Mouse (Mus musculus) kidney, postnatal 0 days (tissue): Measurements from ENCODE around the gene Cacna2d1. TPM values are rescaled to one million over a fixed set of nuclear protein-coding genes. Genes with fewer than 3 reads are reported as not detected.

ENCODE experiments used
- ATAC-seq: fragments of 200-750 bp; cut with Nextera tagmentation; replicated peaks from 2 replicates; pipeline ENCODE4 v1.8.0; 2017; ENCODE audit warnings: low read depth, moderate number of reproducible peaks, moderate TSS enrichment, moderate library complexity; ENCODE audit not compliant: low FRiP score
- DNase-seq: peaks from one replicate; pipeline ENCODE4 v3.0.0-alpha.2; 2016; ENCODE audit warnings: low spot score
- H3K27ac ChIP-seq: fragments of 300-500 bp; sonication (generic); 2 replicates; pipeline ENCODE4 v1.5.1; 2014; ENCODE audit warnings: mild to moderate bottlenecking
- H3K27me3 ChIP-seq: fragments of 300-500 bp; sonication (generic); 2 replicates; pipeline ENCODE4 v1.6.1; 2014; ENCODE audit warnings: low read length, mixed read lengths; ENCODE audit not compliant: insufficient read depth
- H3K36me3 ChIP-seq: fragments of 300-500 bp; sonication (generic); 2 replicates; pipeline ENCODE4 v1.6.1; 2014; ENCODE audit warnings: low read length, mixed read lengths; ENCODE audit not compliant: insufficient read depth
- H3K4me1 ChIP-seq: fragments of 300-500 bp; sonication (generic); replicated peaks from 2 replicates; pipeline ENCODE4 v1.6.1; 2014; ENCODE audit warnings: antibody characterized with exemption, low read length, mixed read lengths; ENCODE audit not compliant: insufficient read depth
- H3K4me2 ChIP-seq: fragments of 300-500 bp; sonication (generic); 2 replicates; pipeline ENCODE4 v1.6.1; 2014; ENCODE audit warnings: mild to moderate bottlenecking, low read length, moderate library complexity, mixed read lengths
- H3K4me3 ChIP-seq: fragments of 300-500 bp; sonication (generic); replicated peaks from 2 replicates; pipeline ENCODE4 v1.5.1; 2014; ENCODE audit warnings: low read depth, low read length
- H3K9ac ChIP-seq: fragments of 300-500 bp; sonication (generic); 2 replicates; pipeline ENCODE4 v1.6.1; 2014; ENCODE audit warnings: low read depth, low read length
- H3K9me3 ChIP-seq: fragments of 300-500 bp; sonication (generic); replicated peaks from 2 replicates; pipeline ENCODE4 v1.6.1; 2016; ENCODE audit warnings: low read length, inconsistent platforms, mixed read lengths
- CTCF ChIP-seq: IDR thresholded peaks from 2 replicates; pipeline ENCODE4 v1.5.1; 2016; ENCODE audit warnings: antibody characterized with exemption, low read depth, mild to moderate bottlenecking, moderate library complexity
- WGBS: fragments of 180-500 bp; shearing (Covaris S2); extraction: QIAGEN DNeasy Blood & Tissue Kit; methylation state at CpG from one replicate; pipeline ENCODE4 v1.1.7; 2014; 5-methylcytosine and 5-hydroxymethylcytosine counted together
- polyA plus RNA-seq: library from polyadenylated mRNA; unstranded; fragments of >200 nt; fragmentation: Nextera tagmentation; extraction: Ambion mirVana; gene quantifications from 2 replicates; pipeline ENCODE4 v1.2.1, GENCODE M21; 2015

Gene Cacna2d1
- polyA plus RNA-seq, 1 experiment from 2014 or later: 9.7 TPM

DNA sequence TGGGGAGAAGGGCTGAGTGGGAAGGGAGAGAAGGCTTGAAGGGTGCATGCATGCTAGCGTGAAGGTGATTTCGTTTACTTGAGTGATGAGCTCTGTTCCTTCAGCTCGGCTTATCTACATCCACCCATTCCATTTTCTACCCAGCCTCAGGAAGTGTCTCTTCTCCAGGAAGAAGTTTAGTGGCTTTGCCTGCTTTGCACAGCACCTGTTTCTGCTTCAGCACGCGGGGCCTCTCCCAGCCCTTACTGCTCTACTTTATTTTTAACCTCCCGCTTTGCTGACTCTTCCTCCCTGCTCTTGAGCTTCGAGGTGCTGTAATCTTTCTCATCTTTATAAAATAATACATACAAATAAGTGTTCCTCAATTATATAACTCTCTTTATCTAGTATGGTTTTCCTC, 158.0 kb downstream of the Cacna2d1 start:
- ATAC-seq: no peak
- Histone ChIP-seq H3K27me3 (no peaks in the 10 kb centered on the region), H3K36me3 (no peaks in the 10 kb centered on the region), H3K9ac (no peak overlapping the region), H3K9me3 (no peaks in the 10 kb centered on the region), H3K27ac (no peak overlapping the region), H3K4me1 (no peaks in the 10 kb centered on the region), H3K4me2 (no peak overlapping the region), H3K4me3 (no peak overlapping the region)
- 85% methylated on average over 7 of the region's 7 CpGs for WGBS
- DNase-seq: no peak
- no peak for TF ChIP-seq CTCF

- H3K4me1 ChIP-seq: no peaks in the 10 kb centered on the region
- DNase-seq: no peak
- no peak for ATAC-seq
- H3K27me3 ChIP-seq: no peaks in the 10 kb centered on the region
- no peak overlapping the region for H3K4me3 ChIP-seq
- no peak overlapping the region for H3K27ac ChIP-seq
- H3K4me2 ChIP-seq: no peak overlapping the region
- no peak for TF ChIP-seq CTCF
- H3K9ac ChIP-seq: no peak overlapping the region
- no peaks in the 10 kb centered on the region for H3K9me3 ChIP-seq
- no peaks in the 10 kb centered on the region for H3K36me3 ChIP-seq
- 75% methylated on average over 11 of the region's 11 CpGs for WGBS
Observed at GRCm38 (mm10) chr5:16093071-16093693, 158.7 kb downstream of the Cacna2d1 start.

GRCm38 (mm10) chr5:16095345-16095744, 160.9 kb downstream of the Cacna2d1 start:
- H3K36me3 ChIP-seq: no peaks in the 10 kb centered on the region
- no peaks in the 10 kb centered on the region for H3K27me3 ChIP-seq
- no peak overlapping the region for H3K9ac ChIP-seq
- no peak for TF ChIP-seq CTCF
- no peak overlapping the region for H3K27ac ChIP-seq
- no peak for DNase-seq
- H3K4me3 ChIP-seq: no peak overlapping the region
- no peaks in the 10 kb centered on the region for H3K9me3 ChIP-seq
- no peaks in the 10 kb centered on the region for H3K4me1 ChIP-seq
- WGBS: 42% methylated on average over 4 of the region's 4 CpGs
- H3K4me2 ChIP-seq: no peak overlapping the region
- no peak for ATAC-seq

DNA sequence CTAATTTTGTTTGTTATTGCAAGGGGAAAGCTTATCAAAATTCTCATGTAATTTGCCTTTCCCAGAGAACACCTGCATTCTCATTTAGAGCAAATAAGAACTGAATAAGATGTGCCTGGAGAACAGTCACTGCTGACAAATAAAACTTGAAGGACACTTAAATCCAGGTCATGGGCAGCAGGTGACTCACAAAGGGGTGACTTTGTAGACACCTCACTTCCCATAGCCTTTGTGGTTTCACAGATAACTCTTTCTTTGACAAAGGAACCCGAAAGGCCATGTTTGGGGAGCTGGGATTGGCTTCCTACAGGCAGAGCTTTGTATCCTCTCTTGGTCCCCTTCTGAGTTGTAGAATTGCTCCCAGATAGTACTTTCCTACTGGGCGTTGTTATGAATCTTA, 164.3 kb downstream of the Cacna2d1 start:
- Histone ChIP-seq H3K9ac (no peak overlapping the region), H3K36me3 (no peaks in the 10 kb centered on the region), H3K4me2 (no peak overlapping the region), H3K27ac (no peak overlapping the region), H3K4me3 (no peak overlapping the region), H3K27me3 (no peaks in the 10 kb centered on the region), H3K9me3 (no peaks in the 10 kb centered on the region), H3K4me1 (no peaks in the 10 kb centered on the region)
- ATAC-seq (no peak), DNase-seq (no peak)
- no peak for TF ChIP-seq CTCF
- 88% methylated on average over 2 of the region's 2 CpGs for WGBS

GRCm38 (mm10) chr5:16101820-16102219, 167.3 kb downstream of the Cacna2d1 start:
- Histone ChIP-seq H3K4me2 (no peak overlapping the region), H3K27ac (no peak overlapping the region), H3K4me3 (no peak overlapping the region), H3K27me3 (no peaks in the 10 kb centered on the region), H3K9me3 (no peaks in the 10 kb centered on the region), H3K9ac (no peak overlapping the region), H3K36me3 (no peaks in the 10 kb centered on the region), H3K4me1 (no peaks in the 10 kb centered on the region)
- WGBS: 98% methylated on average over 1 of the region's 1 CpGs
- DNase-seq (no peak), ATAC-seq (no peak)
- TF ChIP-seq CTCF: no peak

- Histone ChIP-seq H3K4me2 (no peak overlapping the region), H3K4me3 (no peak overlapping the region), H3K9ac (no peak overlapping the region), H3K9me3 (no peaks in the 10 kb centered on the region), H3K27me3 (no peaks in the 10 kb centered on the region), H3K4me1 (no peaks in the 10 kb centered on the region), H3K27ac (no peak overlapping the region), H3K36me3 (no peaks in the 10 kb centered on the region)
- ATAC-seq (no peak), DNase-seq (no peak)
- no peak for TF ChIP-seq CTCF
- WGBS: 83% methylated on average over 2 of the region's 2 CpGs
Observed at GRCm38 (mm10) chr5:16105701-16106100, 171.2 kb downstream of the Cacna2d1 start.

- no peak for DNase-seq
- ATAC-seq: no peak
- H3K27ac ChIP-seq: no peak overlapping the region
Observed at GRCm38 (mm10) chr5:16110643-16111042, 176.2 kb downstream of the Cacna2d1 start.

More at GRCm38 (mm10) chr5:16110643-16111042, 176.2 kb downstream of the Cacna2d1 start:
- H3K9me3 ChIP-seq: no peaks in the 10 kb centered on the region
- no peaks in the 10 kb centered on the region for H3K4me1 ChIP-seq
- H3K27me3 ChIP-seq: no peaks in the 10 kb centered on the region
- WGBS: 43% methylated on average over 1 of the region's 1 CpGs
- H3K4me2 ChIP-seq: no peak overlapping the region
- H3K36me3 ChIP-seq: no peaks in the 10 kb centered on the region
- H3K4me3 ChIP-seq: no peak overlapping the region
- no peak for TF ChIP-seq CTCF
- H3K9ac ChIP-seq: no peak overlapping the region
